6 mouse cellular contexts compared by ENCODE assay signal in the genomic region with DNA sequence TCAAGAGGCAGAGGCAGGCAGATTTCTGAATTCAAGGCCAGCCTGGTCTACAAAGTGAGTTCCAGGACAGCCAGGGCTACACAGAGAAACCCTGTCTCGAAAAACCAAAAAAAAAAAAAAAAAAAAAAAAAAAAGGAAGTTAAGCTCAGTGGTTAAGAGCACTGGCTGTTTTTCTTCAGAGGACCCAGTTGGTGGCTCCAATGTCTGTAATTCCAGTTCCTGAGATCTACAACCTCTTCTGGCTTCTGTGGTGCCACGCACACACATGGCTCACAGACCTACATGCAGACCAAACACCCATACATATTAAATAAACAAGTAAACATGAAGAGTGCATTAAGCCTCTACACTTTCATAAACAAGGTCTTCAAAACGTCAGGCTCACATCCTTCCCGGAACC. TPM values are rescaled to one million over a fixed set of nuclear protein-coding genes. Genes with fewer than 3 reads are reported as not detected.
DNase-seq lines count a peak whose midpoint lies in the region; ATAC-seq and TF ChIP-seq lines count a peak whose summit lies in the region.
"Not testable (repeated sequence)": the region's sequence is repeated elsewhere in the genome, so short reads cannot be mapped to it uniquely, and the experiment has no call there.

No protein-coding gene starts in this region.

- not testable (repeated sequence) for H3K27me3 ChIP-seq in liver, embryonic 11.5 days (replicated peaks; ENCODE audit: control insufficient read depth, insufficient read depth, low read length); liver, embryonic 14.5 days (ENCODE audit: control insufficient read depth, insufficient read depth, low read length); liver, postnatal 0 days (ENCODE audit: insufficient read depth, low read length)

- TF ChIP-seq EP300 in liver, embryonic 14.5 days (IDR thresholded peaks at IDR 0.05; ENCODE audit: low read depth); liver, postnatal 0 days (IDR thresholded peaks at IDR 0.05; ENCODE audit: low read depth): not testable (repeated sequence)

- peaks cover 2 to 17% of the 10 kb centered on the region in 2 experiments; a peak in 3 of 4 replicates for H3K4me1 ChIP-seq in ES-E14 (ENCODE audit: control insufficient read depth in 2 of 2, insufficient read depth in 2 of 2, low read length in 2 of 2, poor library complexity in 1 of 2)
- peaks cover 59% of the 10 kb centered on the region for H3K4me1 ChIP-seq in bone marrow macrophage, adult 2 months (ENCODE audit: control insufficient read depth, insufficient read depth, low read length)
- H3K4me1 ChIP-seq in liver, embryonic 11.5 days (replicated peaks; ENCODE audit: control insufficient read depth, insufficient read depth, low read length) = peaks cover 61% of the 10 kb centered on the region
- peaks cover 51 to 69% of the 10 kb centered on the region in 2 experiments for H3K4me1 ChIP-seq in liver, embryonic 14.5 days (replicated peaks; ENCODE audit: control insufficient read depth in 2 of 2, insufficient read depth in 2 of 2, low read length in 1 of 2)
- peaks cover 62% of the 10 kb centered on the region for H3K4me1 ChIP-seq in liver, postnatal 0 days (ENCODE audit: insufficient read depth)

- H3K9me3 ChIP-seq in ES-E14 (ENCODE audit: control insufficient read depth, insufficient read depth, low read depth, low read length); liver, embryonic 11.5 days (ENCODE audit: control insufficient read depth, low read length); liver, embryonic 14.5 days (ENCODE audit: control insufficient read depth, low read length); liver, postnatal 0 days (ENCODE audit: low read length): not testable (repeated sequence)

- not testable (repeated sequence) for H3K9ac ChIP-seq in ES-E14 (ENCODE audit: insufficient read depth, low read depth, low read length, poor library complexity, severe bottlenecking); liver, embryonic 11.5 days (ENCODE audit: low read depth, low read length); liver, embryonic 14.5 days (replicated peaks); liver, postnatal 0 days (replicated peaks)

- in situ Hi-C loops in ES-E14 (cut with MboI; ENCODE audit: low sequenced_read_pairs in 2 of 2, unreplicated experiment in 2 of 2) = not testable (repeated sequence)

- TF ChIP-seq CTCF in bone marrow macrophage, adult 2 months (IDR thresholded peaks at IDR 0.05; ENCODE audit: low read depth, low read length); liver, embryonic 14.5 days (IDR thresholded peaks at IDR 0.05; ENCODE audit: low read depth); liver, postnatal 0 days (IDR thresholded peaks at IDR 0.05; ENCODE audit: low read depth): not testable (repeated sequence)

- TF ChIP-seq POLR2A in bone marrow macrophage, adult 2 months (IDR thresholded peaks at IDR 0.05; ENCODE audit: borderline replicate concordance, low read depth, low read length) = not testable (repeated sequence)

- not testable (repeated sequence) for H3K4me3 ChIP-seq in ES-E14 (ENCODE audit: insufficient read depth in 1 of 2, low read depth in 1 of 2, low read length in 2 of 2, poor library complexity in 1 of 2, severe bottlenecking in 1 of 2); liver, embryonic 11.5 days (ENCODE audit: low read depth, low read length); liver, embryonic 14.5 days (ENCODE audit: insufficient read depth in 1 of 2, low read depth in 2 of 2, low read length in 2 of 2); liver, postnatal 0 days (ENCODE audit: low read depth, low read length)
- peak overlapping the region; percentile 46 for H3K4me3 ChIP-seq in bone marrow macrophage, adult 2 months (ENCODE audit: insufficient read depth, low read length)

- peak overlapping the region; percentile 22 for H3K4me2 ChIP-seq in liver, embryonic 11.5 days
- H3K4me2 ChIP-seq in liver, embryonic 14.5 days (ENCODE audit: low read depth) = peak overlapping the region; percentile 41; the same call in 1 of the 2 replicates
- H3K4me2 ChIP-seq in liver, postnatal 0 days (ENCODE audit: low read depth, low read length) = peak overlapping the region; percentile 19; the same call in 1 of the 2 replicates

- ATAC-seq in liver, embryonic 11.5 days (replicated peaks; ENCODE audit: low FRiP score); liver, embryonic 14.5 days (ENCODE audit: insufficient read depth); liver, postnatal 0 days: not testable (repeated sequence)

- not testable (repeated sequence) for H3K36me3 ChIP-seq in ES-E14 (ENCODE audit: control insufficient read depth, insufficient read depth, low read length, poor library complexity, severe bottlenecking); liver, embryonic 11.5 days (ENCODE audit: control insufficient read depth, insufficient read depth, low read length); liver, embryonic 14.5 days (replicated peaks; ENCODE audit: control insufficient read depth, insufficient read depth, low read depth); liver, postnatal 0 days (replicated peaks; ENCODE audit: insufficient read depth, low read length)

- not testable (repeated sequence) for H3K27ac ChIP-seq in ES-E14 (ENCODE audit: insufficient read depth, low read depth, low read length, poor library complexity, severe bottlenecking); liver, embryonic 11.5 days (ENCODE audit: low read depth, low read length); liver, embryonic 14.5 days; liver, postnatal 0 days (ENCODE audit: low read depth)
- peak overlapping the region; percentile 72 for H3K27ac ChIP-seq in bone marrow macrophage, adult 2 months (ENCODE audit: insufficient read depth, low read depth, low read length)

- DNase-seq in 416B (ENCODE audit: low read depth) = peak; percentile 66
- not testable (repeated sequence) for DNase-seq in ES-E14 (ENCODE audit: low read depth, low spot score); liver, embryonic 11.5 days (ENCODE audit: low spot score); liver, embryonic 14.5 days (ENCODE audit: low read depth in 3 of 3, low spot score in 3 of 3); liver, postnatal 0 days

- 54% methylated on average over 3 of the region's 4 CpGs for WGBS in liver, embryonic 11.5 days
- 35% methylated on average over 3 of the region's 4 CpGs for WGBS in liver, embryonic 14.5 days (ENCODE audit: insufficient replicate concordance)
- 55% methylated on average over 4 of the region's 4 CpGs for WGBS in liver, postnatal 0 days (ENCODE audit: insufficient replicate concordance)

TF ChIP-seq in ES-E14, 5 proteins besides CTCF, POLR2A, EP300 and RAD21:
- peak; percentile 49; the same call in 1 of the 2 replicates for TF ChIP-seq ZNF384 (IDR thresholded peaks at IDR 0.05; ENCODE audit: low read depth, low read length)

RNA-seq across cellular contexts. Expression of gene Rsbn1l, which starts 12.4 kb away (rescaled TPM):
- total RNA-seq in ES-E14 (2012; rRNA removed) = 8.6 and 10.3 TPM in 2 replicates
- 34.7 and 35.8 TPM in 2 replicates for polyA plus RNA-seq in bone marrow macrophage, adult 2 months (2012; ENCODE audit: insufficient read depth, insufficient read length, missing spikeins)
- 10.2 and 11.0 TPM in 2 replicates for polyA plus RNA-seq in liver, embryonic 11.5 days (2014; fragmentation: Nextera tagmentation; extraction: Ambion mirVana)
- polyA plus RNA-seq in liver, embryonic 14.5 days (2012; rRNA removed) = 3.5 and 4.6 TPM in 2 replicates
- polyA plus RNA-seq in liver, embryonic 14.5 days (2014; fragmentation: Nextera tagmentation; extraction: Ambion mirVana) = 3.7 and 4.2 TPM in 2 replicates
- polyA plus RNA-seq in liver, postnatal 0 days (2015; fragmentation: Nextera tagmentation; extraction: Ambion mirVana) = 3.7 and 5.5 TPM in 2 replicates
